Mouse (Mus musculus): ENCODE measurements around the gene Fam205a4. TPM values are rescaled to one million over a fixed set of nuclear protein-coding genes. Genes with fewer than 3 reads are reported as not detected.
"Not testable (repeated sequence)": the region's sequence is repeated elsewhere in the genome, so short reads cannot be mapped to it uniquely, and the experiment has no call there.

Gene Fam205a4
- total RNA-seq (2014; fragmentation: Nextera tagmentation), result 0.33 and 0.42 TPM in 2 replicates
- not detected in 2 replicates for total RNA-seq (2017)

- not testable (repeated sequence) for ATAC-seq (replicated peaks; ENCODE audit: low FRiP score, low TSS enrichment, poor library complexity, severe bottlenecking)
Measured at GRCm38 (mm10) chr4:41965758-41966157, at the start of gene Fam205a4. Gene Fam205a4 (plus strand): TSS chr4:41966058.

GRCm38 (mm10) chr4:41941272-41941671 is 24.6 kb upstream of the Fam205a4 start, which contains the start of gene Gm20878:
Gene Gm20878 (plus strand): TSS chr4:41941572.
- not testable (repeated sequence) for ATAC-seq (replicated peaks; ENCODE audit: low FRiP score, low TSS enrichment, poor library complexity, severe bottlenecking)

Other genes starting within 250 kb of the Fam205a4 start
- 63.4 and 81.2 TPM in 2 replicates for gene Dctn3, start 242.9 kb upstream of the Fam205a4 start, total RNA-seq (2014; fragmentation: Nextera tagmentation)
- gene Dctn3, start 242.9 kb upstream of the Fam205a4 start, total RNA-seq (2017), result 50.6 and 80.7 TPM in 2 replicates
- not detected in 2 replicates for gene Arid3c, start 234.9 kb upstream of the Fam205a4 start, total RNA-seq (2014; fragmentation: Nextera tagmentation)
- gene Arid3c, start 234.9 kb upstream of the Fam205a4 start, total RNA-seq (2017), result not detected in 2 replicates
- gene Galt, start 210.8 kb upstream of the Fam205a4 start, total RNA-seq (2014; fragmentation: Nextera tagmentation), result 37.9 and 50.1 TPM in 2 replicates
- gene Galt, start 210.8 kb upstream of the Fam205a4 start, total RNA-seq (2017), result 28.0 and 31.0 TPM in 2 replicates
- gene Sigmar1, start 209.9 kb upstream of the Fam205a4 start, total RNA-seq (2014; fragmentation: Nextera tagmentation), result 34.2 and 53.7 TPM in 2 replicates
- gene Sigmar1, start 209.9 kb upstream of the Fam205a4 start, total RNA-seq (2017), result 49.7 and 57.2 TPM in 2 replicates
- 11.7 and 35.2 TPM in 2 replicates for gene Ccl27a, start 191.8 kb upstream of the Fam205a4 start, total RNA-seq (2014; fragmentation: Nextera tagmentation)
- gene Ccl27a, start 191.8 kb upstream of the Fam205a4 start, total RNA-seq (2017), result 3.0 TPM in 1 of 2 replicates, not detected in the other
- gene Gm21541, start 62.4 kb upstream of the Fam205a4 start, total RNA-seq (2014; fragmentation: Nextera tagmentation), result not detected in 2 replicates
- not detected in 2 replicates for gene Gm21541, start 62.4 kb upstream of the Fam205a4 start, total RNA-seq (2017)
- 1.6 and 1.9 TPM in 2 replicates for gene Gm20878, start 24.5 kb upstream of the Fam205a4 start, total RNA-seq (2014; fragmentation: Nextera tagmentation)
- gene Gm20878, start 24.5 kb upstream of the Fam205a4 start, total RNA-seq (2017), result 0.99 and 7.6 TPM in 2 replicates
- not detected in 2 replicates for gene Gm21093, start 68.7 kb downstream of the Fam205a4 start, total RNA-seq (2014; fragmentation: Nextera tagmentation)
- gene Gm21093, start 68.7 kb downstream of the Fam205a4 start, total RNA-seq (2017), result 0.56 TPM in 1 of 2 replicates, not detected in the other
- not detected in 2 replicates for gene Gm3893, start 125.1 kb downstream of the Fam205a4 start, total RNA-seq (2014; fragmentation: Nextera tagmentation)
- gene Gm3893, start 125.1 kb downstream of the Fam205a4 start, total RNA-seq (2017), result not detected in 2 replicates
- gene Gm13304, start 148.8 kb downstream of the Fam205a4 start, total RNA-seq (2014; fragmentation: Nextera tagmentation), result not detected in 2 replicates
- gene Gm13304, start 148.8 kb downstream of the Fam205a4 start, total RNA-seq (2017), result not detected in 2 replicates
- not detected in 2 replicates for gene Gm13306, start 187.4 kb downstream of the Fam205a4 start, total RNA-seq (2014; fragmentation: Nextera tagmentation)
- gene Gm13306, start 187.4 kb downstream of the Fam205a4 start, total RNA-seq (2017), result not detected in 2 replicates
- gene Gm13305, start 202.5 kb downstream of the Fam205a4 start, total RNA-seq (2014; fragmentation: Nextera tagmentation), result not detected in 2 replicates
- 0.38 and 5.2 TPM in 2 replicates for gene Gm13305, start 202.5 kb downstream of the Fam205a4 start, total RNA-seq (2017)